Mouse (Mus musculus): ENCODE data around the gene Rpusd3. TPM values are rescaled to one million over a fixed set of nuclear protein-coding genes. Genes with fewer than 3 reads are reported as not detected.

Rpusd3 gene
- polyA plus RNA-seq, 1 experiment = 9.0 TPM

DNA sequence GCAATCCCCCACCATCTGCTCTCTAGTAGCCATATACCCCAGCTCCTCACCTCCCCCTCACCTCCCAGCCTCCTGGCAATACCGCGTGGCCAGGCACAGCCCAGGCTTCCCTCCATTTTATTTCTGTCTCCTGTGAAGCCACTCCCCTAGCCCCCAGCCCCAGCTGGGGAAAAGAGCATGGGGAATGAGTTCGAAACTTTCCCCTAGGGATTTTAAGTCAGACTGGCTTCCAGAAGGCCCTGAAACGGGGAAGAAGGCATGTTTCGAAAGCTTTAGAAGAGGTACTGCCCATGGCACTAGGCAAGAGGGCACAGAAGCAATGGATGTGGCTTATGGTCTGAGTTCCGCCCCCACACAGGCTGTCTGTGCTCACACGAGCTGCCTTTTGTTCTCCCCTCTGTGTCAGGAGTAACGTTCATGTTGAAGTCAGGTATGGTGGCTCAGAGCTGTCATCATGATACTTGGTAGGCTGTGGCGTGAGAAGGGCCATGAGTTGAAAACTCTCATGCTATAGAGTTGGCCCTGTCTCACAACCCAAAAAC lies 16.6 kb upstream of the Rpusd3 start, which contains the start of gene Cidec:
Gene Cidec, minus strand, starts transcription at position 97 of the 542 bp plus-strand sequence.
- no peaks in the 10 kb centered on the region for H3K9me3 ChIP-seq (ENCODE audit: control insufficient read depth, low read length)
- H3K36me3 ChIP-seq (ENCODE audit: control insufficient read depth) = no peaks in the 10 kb centered on the region
- no peaks in the 10 kb centered on the region for H3K27me3 ChIP-seq (ENCODE audit: control insufficient read depth)
- TF ChIP-seq GATA1 (IDR thresholded peaks at IDR 0.05; ENCODE audit: low read length) = no peak
- TF ChIP-seq TAL1 (IDR thresholded peaks at IDR 0.05; ENCODE audit: low read length) = no peak
- no peaks in the 10 kb centered on the region for H3K4me1 ChIP-seq (ENCODE audit: control insufficient read depth)
- H3K4me3 ChIP-seq (replicated peaks) = no peak within 1 kb of the TSS

DNA sequence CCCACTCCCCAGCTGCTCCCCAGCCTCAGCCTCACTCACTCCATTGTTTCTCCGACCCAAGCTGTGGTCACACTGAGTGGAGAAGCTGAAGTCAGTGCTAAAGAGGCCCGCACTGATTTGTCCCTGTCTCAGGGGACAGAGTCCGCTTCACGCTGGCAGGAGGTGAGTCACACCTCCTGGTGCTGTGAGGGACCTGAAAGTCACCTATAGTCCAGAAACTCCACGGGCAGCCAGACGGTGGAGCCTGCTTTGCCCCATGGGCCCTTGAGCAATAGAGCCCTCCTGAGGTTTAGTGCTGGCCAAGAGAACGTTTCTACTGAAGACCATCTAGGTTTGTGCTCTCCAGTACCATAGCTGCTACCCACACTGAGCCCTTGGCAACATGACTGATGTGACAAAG lies 15.6 kb upstream of the Rpusd3 start:
- H3K36me3 ChIP-seq (ENCODE audit: control insufficient read depth) = no peaks in the 10 kb centered on the region
- no peak overlapping the region for H3K4me3 ChIP-seq (replicated peaks)
- no peak for TF ChIP-seq TAL1 (IDR thresholded peaks at IDR 0.05; ENCODE audit: low read length)
- no peak for TF ChIP-seq GATA1 (IDR thresholded peaks at IDR 0.05; ENCODE audit: low read length)
- H3K27me3 ChIP-seq (ENCODE audit: control insufficient read depth) = no peaks in the 10 kb centered on the region
- no peaks in the 10 kb centered on the region for H3K4me1 ChIP-seq (ENCODE audit: control insufficient read depth)
- H3K9me3 ChIP-seq (ENCODE audit: control insufficient read depth, low read length) = no peaks in the 10 kb centered on the region

DNA sequence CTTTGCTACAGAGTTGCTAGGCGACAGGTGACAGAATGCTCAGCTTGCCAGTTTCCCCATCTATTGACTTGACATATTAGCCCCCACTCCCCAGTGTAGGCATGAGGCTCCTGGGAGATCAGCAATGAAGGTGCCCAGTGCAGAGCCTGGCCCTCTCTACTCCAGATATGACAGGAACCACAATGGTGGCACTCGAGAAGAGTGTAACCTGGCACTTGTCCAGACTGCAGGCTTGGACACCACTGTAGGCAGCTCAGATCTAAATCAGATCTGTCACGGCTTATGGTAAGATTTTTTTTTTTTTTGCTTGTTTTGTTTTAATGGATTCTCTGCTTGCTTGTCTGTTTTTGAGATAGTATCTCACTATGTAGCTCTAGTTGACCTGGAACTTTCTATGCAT lies 14.5 kb upstream of the Rpusd3 start:
- no peaks in the 10 kb centered on the region for H3K4me1 ChIP-seq (ENCODE audit: control insufficient read depth)
- no peaks in the 10 kb centered on the region for H3K9me3 ChIP-seq (ENCODE audit: control insufficient read depth, low read length)
- H3K4me3 ChIP-seq (replicated peaks) = no peak overlapping the region
- no peak for TF ChIP-seq TAL1 (IDR thresholded peaks at IDR 0.05; ENCODE audit: low read length)
- TF ChIP-seq GATA1 (IDR thresholded peaks at IDR 0.05; ENCODE audit: low read length) = no peak
- no peaks in the 10 kb centered on the region for H3K36me3 ChIP-seq (ENCODE audit: control insufficient read depth)
- no peaks in the 10 kb centered on the region for H3K27me3 ChIP-seq (ENCODE audit: control insufficient read depth)

DNA sequence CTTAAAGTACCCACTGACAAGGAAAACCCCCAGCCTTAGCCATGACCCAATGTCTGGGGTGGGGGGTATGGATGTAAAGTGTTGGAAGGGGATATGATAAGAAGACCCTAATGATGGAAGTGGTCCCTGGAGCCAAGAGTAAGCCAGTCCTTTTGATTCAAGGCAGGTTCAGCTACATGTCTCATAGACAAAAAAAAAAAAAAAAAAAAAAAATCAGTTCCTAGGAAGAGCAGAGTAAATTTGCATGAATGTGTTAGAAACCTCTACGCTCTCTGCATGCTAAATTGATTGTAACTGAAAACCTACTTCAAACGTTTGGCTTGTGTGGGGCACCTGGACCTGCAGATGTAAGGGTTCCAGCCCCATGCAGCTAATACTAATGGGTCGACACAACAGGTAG lies 12.7 kb upstream of the Rpusd3 start:
- H3K9me3 ChIP-seq (ENCODE audit: control insufficient read depth, low read length) = peaks cover 3% of the 10 kb centered on the region
- H3K36me3 ChIP-seq (ENCODE audit: control insufficient read depth) = no peaks in the 10 kb centered on the region
- no peaks in the 10 kb centered on the region for H3K4me1 ChIP-seq (ENCODE audit: control insufficient read depth)
- no peak overlapping the region for H3K4me3 ChIP-seq (replicated peaks)
- no peaks in the 10 kb centered on the region for H3K27me3 ChIP-seq (ENCODE audit: control insufficient read depth)
- TF ChIP-seq TAL1 (IDR thresholded peaks at IDR 0.05; ENCODE audit: low read length) (no peak), GATA1 (IDR thresholded peaks at IDR 0.05; ENCODE audit: low read length) (no peak)

DNA sequence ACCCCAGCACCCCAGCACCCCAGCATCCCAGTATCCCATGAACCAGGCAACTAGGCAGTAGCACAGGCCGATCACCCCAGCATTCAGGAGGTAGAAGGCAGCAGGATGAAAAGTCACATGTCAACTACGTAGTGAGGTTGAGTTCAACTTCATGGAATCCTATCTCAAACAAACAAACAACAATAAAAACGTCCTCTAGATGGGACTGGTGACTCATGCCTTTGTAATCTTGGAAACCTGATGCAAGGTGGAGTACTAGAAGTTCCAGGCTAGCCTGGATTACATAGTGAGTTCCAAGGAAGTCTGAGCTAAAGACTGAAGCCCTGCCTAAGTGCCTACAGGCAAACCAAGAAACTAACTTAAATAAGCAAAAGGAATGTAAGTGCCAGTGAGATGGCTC lies 11.7 kb upstream of the Rpusd3 start:
- Histone ChIP-seq H3K36me3 (ENCODE audit: control insufficient read depth) (no peaks in the 10 kb centered on the region), H3K4me3 (replicated peaks) (no peak overlapping the region), H3K9me3 (ENCODE audit: control insufficient read depth, low read length) (peaks cover 3% of the 10 kb centered on the region), H3K4me1 (ENCODE audit: control insufficient read depth) (no peaks in the 10 kb centered on the region), H3K27me3 (ENCODE audit: control insufficient read depth) (no peaks in the 10 kb centered on the region)
- TF ChIP-seq TAL1 (IDR thresholded peaks at IDR 0.05; ENCODE audit: low read length) = no peak
- TF ChIP-seq GATA1 (IDR thresholded peaks at IDR 0.05; ENCODE audit: low read length) = no peak

DNA sequence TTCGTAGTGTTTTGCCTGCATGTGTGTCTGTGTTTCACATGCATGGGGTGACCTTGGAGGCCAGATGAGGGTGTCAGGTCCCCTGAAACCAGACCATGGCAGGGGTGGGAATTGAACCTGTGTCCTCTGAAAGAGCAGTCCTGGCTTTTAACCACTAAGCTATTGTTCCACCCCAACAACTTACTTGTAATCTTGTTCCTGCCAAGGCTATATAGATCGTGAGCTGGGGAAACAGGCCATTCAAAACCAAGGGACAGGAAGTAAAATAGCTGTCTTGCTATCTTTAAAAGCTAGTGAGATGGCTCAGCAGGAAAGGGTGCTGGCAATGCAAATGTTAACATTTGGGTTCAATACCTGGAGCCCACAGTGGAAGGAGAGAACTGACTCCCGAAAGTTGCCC lies 10.8 kb upstream of the Rpusd3 start:
- H3K36me3 ChIP-seq (ENCODE audit: control insufficient read depth) = no peaks in the 10 kb centered on the region
- TF ChIP-seq GATA1 (IDR thresholded peaks at IDR 0.05; ENCODE audit: low read length) (no peak), TAL1 (IDR thresholded peaks at IDR 0.05; ENCODE audit: low read length) (no peak)
- peaks cover 3% of the 10 kb centered on the region for H3K9me3 ChIP-seq (ENCODE audit: control insufficient read depth, low read length)
- peaks cover 3% of the 10 kb centered on the region; the same call in 1 of the 2 replicates for H3K27me3 ChIP-seq (ENCODE audit: control insufficient read depth)
- H3K4me1 ChIP-seq (ENCODE audit: control insufficient read depth) = no peaks in the 10 kb centered on the region
- no peak overlapping the region for H3K4me3 ChIP-seq (replicated peaks)

DNA sequence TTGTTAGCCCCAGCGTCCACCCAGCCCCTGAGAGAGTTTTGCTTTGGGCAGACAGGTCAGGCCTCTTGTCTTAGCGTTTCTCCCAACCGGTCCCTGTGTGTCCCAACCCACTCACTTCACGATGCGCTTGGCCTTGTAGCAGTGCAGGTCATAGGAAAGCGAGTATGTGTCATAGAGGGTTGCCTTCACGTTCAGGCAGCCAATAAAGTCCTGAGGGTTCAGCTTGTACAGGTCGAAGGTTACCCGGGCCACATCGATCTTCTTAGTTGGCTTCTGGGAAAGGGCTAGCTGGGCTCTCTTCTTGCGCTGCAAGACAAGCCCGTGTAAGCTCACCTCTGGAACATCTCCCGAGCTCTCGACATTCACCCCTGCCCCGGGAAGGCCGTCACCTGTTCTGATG lies 8.9 kb upstream of the Rpusd3 start:
- TF ChIP-seq TAL1 (IDR thresholded peaks at IDR 0.05; ENCODE audit: low read length) (no peak), GATA1 (IDR thresholded peaks at IDR 0.05; ENCODE audit: low read length) (no peak)

DNA sequence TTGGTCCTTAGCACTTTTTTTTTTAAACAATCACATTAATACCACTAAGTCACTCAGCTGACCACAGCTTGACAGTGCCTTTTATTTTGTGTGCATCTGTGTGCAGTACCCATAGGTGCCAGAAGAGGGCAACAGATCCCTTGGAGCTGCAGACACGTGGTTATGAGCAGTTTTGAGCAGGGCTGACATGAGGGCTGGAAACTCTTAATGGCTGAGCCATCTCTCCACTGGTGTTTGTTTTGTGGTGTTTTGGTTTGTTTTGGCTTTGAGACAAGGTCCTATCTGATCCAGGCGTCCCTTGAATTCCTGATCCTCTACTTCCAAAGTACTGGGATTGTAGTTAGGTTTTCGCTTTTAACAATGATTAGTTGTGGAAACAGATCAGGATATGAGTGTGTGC lies 8.3 kb upstream of the Rpusd3 start:
- H3K36me3 ChIP-seq (ENCODE audit: control insufficient read depth) = no peaks in the 10 kb centered on the region
- TF ChIP-seq TAL1 (IDR thresholded peaks at IDR 0.05; ENCODE audit: low read length) = no peak
- TF ChIP-seq GATA1 (IDR thresholded peaks at IDR 0.05; ENCODE audit: low read length) = no peak
- H3K27me3 ChIP-seq (ENCODE audit: control insufficient read depth) = peaks cover 3% of the 10 kb centered on the region; the same call in 1 of the 2 replicates
- peaks cover 3% of the 10 kb centered on the region for H3K9me3 ChIP-seq (ENCODE audit: control insufficient read depth, low read length)
- H3K4me1 ChIP-seq (ENCODE audit: control insufficient read depth) = no peaks in the 10 kb centered on the region
- H3K4me3 ChIP-seq (replicated peaks) = no peak overlapping the region

More for the DNA sequence above, 8.9 kb upstream of the Rpusd3 start:
- H3K27me3 ChIP-seq (ENCODE audit: control insufficient read depth) = peaks cover 3% of the 10 kb centered on the region; the same call in 1 of the 2 replicates
- H3K36me3 ChIP-seq (ENCODE audit: control insufficient read depth) = no peaks in the 10 kb centered on the region
- H3K4me3 ChIP-seq (replicated peaks) = no peak overlapping the region
- no peaks in the 10 kb centered on the region for H3K4me1 ChIP-seq (ENCODE audit: control insufficient read depth)
- peaks cover 3% of the 10 kb centered on the region for H3K9me3 ChIP-seq (ENCODE audit: control insufficient read depth, low read length)

DNA sequence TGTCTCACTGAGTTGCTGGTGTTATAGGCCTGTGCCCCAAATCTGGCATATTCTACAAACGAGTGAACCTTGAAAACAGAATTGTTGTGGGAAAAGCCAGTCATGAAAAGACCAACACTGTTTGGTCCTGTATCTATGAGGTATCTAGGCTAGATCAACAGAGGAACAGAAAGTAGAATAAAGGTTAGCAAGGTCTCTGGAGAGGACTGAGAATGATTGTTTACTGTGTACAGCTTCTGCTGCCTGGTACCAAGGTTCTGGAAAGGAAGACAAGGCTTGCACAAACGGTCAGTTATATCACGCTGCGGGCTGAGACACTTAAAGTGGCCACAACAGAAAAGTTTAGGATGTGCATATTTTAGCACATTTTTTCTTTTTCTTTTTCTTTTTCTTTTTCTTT lies 7.6 kb upstream of the Rpusd3 start:
- peaks cover 3% of the 10 kb centered on the region for H3K9me3 ChIP-seq (ENCODE audit: control insufficient read depth, low read length)
- peaks cover 3% of the 10 kb centered on the region; the same call in 1 of the 2 replicates for H3K27me3 ChIP-seq (ENCODE audit: control insufficient read depth)
- H3K4me3 ChIP-seq (replicated peaks) = no peak overlapping the region
- H3K4me1 ChIP-seq (ENCODE audit: control insufficient read depth) = no peaks in the 10 kb centered on the region
- TF ChIP-seq TAL1 (IDR thresholded peaks at IDR 0.05; ENCODE audit: low read length) (no peak), GATA1 (IDR thresholded peaks at IDR 0.05; ENCODE audit: low read length) (no peak)
- H3K36me3 ChIP-seq (ENCODE audit: control insufficient read depth) = no peaks in the 10 kb centered on the region

DNA sequence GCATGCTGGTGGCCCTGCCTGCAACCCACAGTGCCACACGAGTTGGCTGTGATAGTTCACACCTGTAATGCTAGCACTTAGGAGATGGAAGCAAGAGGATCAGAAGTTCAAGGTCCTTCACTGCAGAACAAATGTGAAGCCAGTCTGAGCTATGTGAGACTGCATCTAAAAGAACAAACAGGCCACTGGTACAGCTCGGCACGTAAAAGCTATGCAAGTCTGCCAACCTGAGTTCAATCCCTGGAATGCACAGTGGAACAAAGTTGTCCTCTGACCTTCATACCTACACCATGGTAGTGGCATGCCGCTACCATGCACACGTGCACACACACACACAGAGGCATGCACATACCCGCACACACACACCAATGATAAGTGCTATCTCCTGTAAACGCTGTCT lies 5.0 kb upstream of the Rpusd3 start:
- peaks cover 3% of the 10 kb centered on the region; the same call in 1 of the 2 replicates for H3K27me3 ChIP-seq (ENCODE audit: control insufficient read depth)
- H3K4me1 ChIP-seq (ENCODE audit: control insufficient read depth) = peaks cover 15% of the 10 kb centered on the region
- peaks cover 3% of the 10 kb centered on the region for H3K9me3 ChIP-seq (ENCODE audit: control insufficient read depth, low read length)
- H3K36me3 ChIP-seq (ENCODE audit: control insufficient read depth) = no peaks in the 10 kb centered on the region
- no peak overlapping the region for H3K4me3 ChIP-seq (replicated peaks)
- no peak for TF ChIP-seq TAL1 (IDR thresholded peaks at IDR 0.05; ENCODE audit: low read length)
- TF ChIP-seq GATA1 (IDR thresholded peaks at IDR 0.05; ENCODE audit: low read length) = no peak
